Mouse (Mus musculus) liver, embryonic 18 days (tissue): ENCODE measurements around the gene Trmt112. TPM values are rescaled to one million over a fixed set of nuclear protein-coding genes. Genes with fewer than 3 reads are reported as not detected.

ENCODE experiments used
- polyA plus RNA-seq: library from polyadenylated mRNA; depleted of rRNA; stranded (reverse); fragments of >200 nt; gene quantifications from 2 replicates; pipeline ENCODE4 v1.2.3, GENCODE M21; 2012; rRNA removed

Gene Trmt112
- polyA plus RNA-seq = 55.7 and 59.3 TPM in 2 replicates

DNA sequence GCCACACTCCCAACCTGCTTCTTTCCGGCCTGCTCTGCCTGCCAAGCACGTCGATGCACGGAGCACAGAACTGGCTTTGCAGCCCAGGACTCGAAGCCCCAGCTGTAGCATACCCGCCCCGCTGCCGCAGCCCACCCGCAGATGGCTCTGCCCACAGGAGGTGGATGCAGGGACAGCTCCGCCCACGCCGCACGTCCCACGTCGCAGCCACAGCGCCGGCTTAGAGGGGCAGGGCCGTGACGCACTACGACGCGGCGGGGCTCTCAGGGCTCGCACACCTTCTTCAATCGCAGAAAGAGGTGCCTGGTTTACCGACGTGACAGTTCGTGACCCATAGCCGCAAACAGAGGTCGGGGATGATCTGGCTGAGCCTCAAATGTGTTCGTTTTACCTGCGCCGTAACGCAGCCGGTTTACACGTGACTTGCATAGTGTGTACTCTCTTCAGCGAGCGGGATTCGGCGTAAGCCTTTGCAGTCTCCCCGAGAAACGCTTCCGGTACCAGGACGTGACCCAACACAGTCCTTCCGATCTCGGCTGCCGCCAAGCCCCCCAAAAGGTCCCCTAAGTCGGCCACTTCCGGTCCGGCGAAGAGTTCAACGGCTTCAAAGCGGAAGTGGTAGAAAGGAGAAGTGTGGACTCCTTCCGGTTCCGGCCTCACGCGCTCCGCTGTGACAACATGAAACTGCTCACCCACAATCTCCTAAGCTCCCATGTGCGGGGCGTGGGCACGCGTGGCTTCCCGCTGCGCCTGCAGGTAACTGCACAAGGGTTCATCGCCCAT lies at the start of gene Trmt112, which contains the start of gene Prdx5:
Gene Trmt112, plus strand, starts transcription at position 192 of the 783 bp plus-strand sequence.
Gene Prdx5, minus strand, starts transcription at position 600 of the 783 bp plus-strand sequence.

DNA sequence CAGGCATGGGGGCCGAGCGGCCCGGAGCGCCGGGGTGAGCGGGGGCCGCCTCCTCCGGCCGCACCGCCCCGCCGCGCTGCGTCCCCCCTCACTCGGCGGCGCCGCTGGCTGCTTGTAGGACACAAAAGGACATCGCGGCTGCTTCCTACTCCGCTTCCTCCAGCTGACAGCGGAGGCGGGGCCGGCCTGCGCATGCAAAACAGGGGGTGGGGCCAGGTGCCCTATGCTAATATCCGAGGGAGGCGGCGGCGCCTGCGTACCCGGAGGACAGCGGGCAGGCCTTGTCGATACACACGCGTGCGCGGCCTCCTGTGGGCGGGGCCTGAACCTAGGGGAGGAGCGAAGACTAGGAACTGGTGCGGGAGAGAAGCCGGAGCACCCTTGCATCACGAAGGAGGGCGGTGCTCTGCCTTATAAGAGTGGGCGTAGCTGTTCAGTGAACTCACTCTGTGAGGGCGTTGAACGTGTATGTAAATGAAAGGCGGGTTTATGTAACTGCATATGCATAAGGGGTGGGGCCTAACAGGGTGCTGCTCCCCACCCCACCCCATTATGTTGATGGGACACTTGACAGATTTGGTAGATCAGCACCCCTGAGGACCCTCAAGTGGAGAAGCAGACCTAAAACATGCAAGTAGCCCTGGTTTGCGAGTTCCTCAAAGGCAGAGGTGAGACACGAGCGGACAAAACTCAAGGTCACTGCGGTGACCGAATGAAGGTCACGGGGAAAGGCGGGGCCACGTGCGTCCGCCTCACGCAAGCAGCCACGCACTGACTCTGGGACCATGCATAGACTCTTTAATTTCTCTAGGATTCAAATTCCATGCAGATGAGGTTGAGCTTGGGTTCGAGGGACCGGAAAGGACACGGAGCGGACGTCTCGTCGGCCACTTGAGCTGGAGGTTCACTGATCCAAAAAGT lies 12.4 kb downstream of the Trmt112 start, which contains the start of gene Esrra:
Gene Esrra, minus strand, starts transcription at position 167 of the 921 bp plus-strand sequence.

GRCm38 (mm10) chr19:6925307-6925573 lies 15.7 kb downstream of the Trmt112 start, which contains the start of gene Catsperz:
Gene Catsperz (minus strand): TSS chr19:6925380.

DNA sequence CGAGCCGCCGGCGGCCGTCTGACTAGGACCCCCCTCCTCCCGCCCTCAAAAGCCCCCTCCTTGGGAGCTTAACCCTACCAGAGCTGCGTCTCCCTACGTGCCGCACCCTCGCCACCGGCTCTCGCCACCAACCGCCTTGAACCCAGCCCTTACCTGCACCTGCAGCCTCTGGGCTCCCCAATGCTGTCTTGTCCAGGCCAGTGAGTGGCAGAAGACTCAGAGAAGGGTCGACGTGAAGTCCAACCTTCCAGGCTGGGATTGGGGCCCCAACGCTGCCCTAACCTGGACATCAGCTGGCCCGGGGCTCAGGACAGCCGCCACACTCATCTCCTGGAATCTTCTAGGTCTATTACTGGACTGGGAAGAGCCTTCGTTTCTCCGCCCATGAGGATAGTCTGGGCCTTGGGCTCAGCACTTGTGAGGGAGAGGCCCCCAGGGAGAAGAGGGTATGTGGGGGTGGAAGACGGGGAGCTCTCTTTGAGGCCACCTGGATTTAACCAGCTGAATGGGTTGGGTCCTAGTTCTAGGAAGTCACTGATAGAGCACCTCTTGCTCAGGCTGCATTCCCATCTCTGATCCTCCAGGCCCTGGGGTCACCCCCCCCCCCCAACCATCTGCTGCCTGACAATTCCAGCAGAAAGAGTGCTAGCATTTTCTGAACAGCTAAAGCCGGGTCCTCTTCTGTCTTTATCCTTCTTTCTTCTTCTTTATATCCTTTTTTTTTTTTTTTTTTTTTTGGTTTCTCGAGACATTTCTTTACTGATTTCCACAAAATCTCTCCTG lies 24.9 kb downstream of the Trmt112 start, which contains the start of gene Kcnk4:
Gene Kcnk4, minus strand, starts transcription at position 321 of the 783 bp plus-strand sequence.

GRCm38 (mm10) chr19:6941372-6942248 lies 32.1 kb downstream of the Trmt112 start, which contains the start of gene Bad:
Gene Bad (plus strand): TSS chr19:6941861.

DNA sequence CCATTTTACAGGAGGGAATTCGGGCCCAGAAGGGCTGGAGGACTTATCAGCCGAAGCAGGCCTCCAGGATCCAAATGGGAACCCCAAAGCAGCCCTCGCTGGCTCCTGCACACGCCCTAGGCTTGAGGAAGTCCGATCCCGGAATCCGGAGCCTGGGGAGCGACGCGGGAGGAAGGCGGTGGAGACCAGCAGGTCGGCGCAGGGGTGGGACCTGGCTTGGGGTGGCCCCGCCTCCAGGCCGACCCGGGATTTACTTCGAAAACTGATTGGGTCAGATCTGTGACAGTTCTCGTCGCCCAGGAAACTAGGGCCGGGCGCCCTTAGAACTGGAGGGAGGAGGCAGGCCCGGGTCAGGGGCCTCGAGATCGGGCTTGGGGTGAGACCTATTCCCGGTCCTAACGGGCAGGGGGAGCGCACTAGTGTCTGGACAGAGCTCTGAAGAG lies 32.8 kb downstream of the Trmt112 start, which contains the start of gene Gpr137:
Gene Gpr137, minus strand, starts transcription at position 232 of the 443 bp plus-strand sequence.

Other genes with a start within 250 kb of the Trmt112 start
- 3.1 and 3.5 TPM in 2 replicates for gene Rps6ka4, start 69.1 kb upstream of the Trmt112 start, polyA plus RNA-seq
- 6.4 and 6.7 TPM in 2 replicates for gene Ccdc88b, start 51.5 kb upstream of the Trmt112 start, polyA plus RNA-seq
- gene Prdx5, start 408 bp downstream of the Trmt112 start, polyA plus RNA-seq = 267 and 283 TPM in 2 replicates
- 10.1 and 12.5 TPM in 2 replicates for gene Esrra, start 12.1 kb downstream of the Trmt112 start, polyA plus RNA-seq
- 0.08 and 0.10 TPM in 2 replicates for gene Catsperz, start 15.7 kb downstream of the Trmt112 start, polyA plus RNA-seq
- gene Kcnk4, start 24.8 kb downstream of the Trmt112 start, polyA plus RNA-seq = 0.03 TPM in 1 of 2 replicates, not detected in the other
- gene Bad, start 32.2 kb downstream of the Trmt112 start, polyA plus RNA-seq = 22.7 and 23.0 TPM in 2 replicates
- gene Gpr137, start 32.8 kb downstream of the Trmt112 start, polyA plus RNA-seq = 11.6 and 11.9 TPM in 2 replicates
- 40.3 and 42.2 TPM in 2 replicates for gene Ppp1r14b, start 65.3 kb downstream of the Trmt112 start, polyA plus RNA-seq
- 9.5 and 12.1 TPM in 2 replicates for gene Plcb3, start 66.8 kb downstream of the Trmt112 start, polyA plus RNA-seq
- 61.8 and 67.5 TPM in 2 replicates for gene Fkbp2, start 70.8 kb downstream of the Trmt112 start, polyA plus RNA-seq
- 8.7 and 9.8 TPM in 2 replicates for gene Vegfb, start 78.0 kb downstream of the Trmt112 start, polyA plus RNA-seq
- 10.4 and 11.7 TPM in 2 replicates for gene Dnajc4, start 82.9 kb downstream of the Trmt112 start, polyA plus RNA-seq
- 9.5 TPM in 2 replicates for gene Nudt22, start 86.4 kb downstream of the Trmt112 start, polyA plus RNA-seq
- gene Trpt1, start 86.4 kb downstream of the Trmt112 start, polyA plus RNA-seq = 3.1 and 3.2 TPM in 2 replicates
- gene Fermt3, start 109.8 kb downstream of the Trmt112 start, polyA plus RNA-seq = 47.6 and 60.3 TPM in 2 replicates
- 57.8 and 59.8 TPM in 2 replicates for gene Stip1, start 130.3 kb downstream of the Trmt112 start, polyA plus RNA-seq
- gene Macrod1, start 147.1 kb downstream of the Trmt112 start, polyA plus RNA-seq = 10.4 and 11.4 TPM in 2 replicates
- 0.02 and 0.04 TPM in 2 replicates for gene Flrt1, start 196.0 kb downstream of the Trmt112 start, polyA plus RNA-seq